Comparison of ENCODE assay signal across 11 mouse cellular contexts in the genomic region with DNA sequence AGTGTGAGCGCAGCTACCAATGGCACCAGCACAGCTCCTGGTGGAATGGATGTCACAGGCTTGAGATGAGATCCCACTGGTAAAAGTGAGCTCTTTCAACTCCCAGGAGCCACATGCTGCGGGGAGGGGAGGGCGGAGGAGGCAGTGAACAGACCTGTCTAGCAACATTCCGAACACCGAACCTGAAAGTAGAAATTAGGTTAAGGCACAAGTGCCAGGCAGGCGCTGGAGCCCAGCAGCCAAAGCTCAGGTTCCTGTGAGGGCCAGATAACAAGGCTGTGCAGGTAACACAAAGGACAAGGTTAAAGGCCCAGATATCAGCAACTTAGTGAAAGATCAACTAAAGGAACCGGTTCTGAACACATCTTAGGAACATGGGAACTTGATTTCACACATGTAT. TPM values are rescaled to one million over a fixed set of nuclear protein-coding genes. Genes with fewer than 3 reads are reported as not detected.
DNase-seq lines count a peak whose midpoint lies in the region; ATAC-seq and TF ChIP-seq lines count a peak whose summit lies in the region.
"Had no signal": no experiment of that assay in that cellular context is flagged by ENCODE, and none has a peak within 500 bp of the region (broad histone marks: within the 10 kb centered on the region; RNA-seq: fewer than 3 reads in every experiment).

No protein-coding gene starts in this region.

- no peak for ATAC-seq in midbrain, embryonic 16.5 days
- no peak for ATAC-seq in midbrain, postnatal 0 days (ENCODE audit: low FRiP score)
- ATAC-seq in intestine, embryonic 14.5 days (replicated peaks; ENCODE audit: low FRiP score, low TSS enrichment, low read depth) = peak; percentile 71
- peak; percentile 92 for ATAC-seq in stomach, embryonic 14.5 days (ENCODE audit: insufficient number of reproducible peaks, insufficient read depth, low FRiP score, low read depth)
- no peak for ATAC-seq in forebrain, embryonic 13.5 days

- H3K27me3 ChIP-seq in midbrain, embryonic 16.5 days (ENCODE audit: control insufficient read depth, insufficient read depth, low read depth, low read length) = no peaks in the 10 kb centered on the region
- no peaks in the 10 kb centered on the region for H3K27me3 ChIP-seq in midbrain, postnatal 0 days (ENCODE audit: insufficient read depth, low read length)
- no peaks in the 10 kb centered on the region for H3K27me3 ChIP-seq in intestine, embryonic 14.5 days (replicated peaks; ENCODE audit: control insufficient read depth, insufficient read depth, low read length)
- no peaks in the 10 kb centered on the region for H3K27me3 ChIP-seq in stomach, embryonic 14.5 days (ENCODE audit: control insufficient read depth, insufficient read depth, low read length)
- no peaks in the 10 kb centered on the region for H3K27me3 ChIP-seq in forebrain, embryonic 13.5 days

- H3K4me1 ChIP-seq in midbrain, embryonic 16.5 days (ENCODE audit: control insufficient read depth, insufficient read depth, low read length) = peaks cover 11% of the 10 kb centered on the region
- peaks cover 3% of the 10 kb centered on the region; the same call in 1 of the 2 replicates for H3K4me1 ChIP-seq in midbrain, postnatal 0 days (ENCODE audit: insufficient read depth, low read length)
- H3K4me1 ChIP-seq in intestine, embryonic 14.5 days (replicated peaks; ENCODE audit: control insufficient read depth, insufficient read depth, low read length) = 0 out of 2 replicates have a peak, but pooled peaks cover 5% of the 10 kb centered on the region
- H3K4me1 ChIP-seq in stomach, embryonic 14.5 days (ENCODE audit: control insufficient read depth, insufficient read depth, low read length) = 0 out of 2 replicates have a peak, but pooled peaks cover 4% of the 10 kb centered on the region
- H3K4me1 ChIP-seq in forebrain, embryonic 13.5 days = peaks cover 30% of the 10 kb centered on the region
- H3K4me1 ChIP-seq: megakaryocyte, embryonic 14.5 days had no signal

- no peak overlapping the region for H3K4me2 ChIP-seq in midbrain, embryonic 16.5 days (ENCODE audit: low read length)
- no peak overlapping the region for H3K4me2 ChIP-seq in midbrain, postnatal 0 days (ENCODE audit: low read depth, low read length, poor library complexity, severe bottlenecking)
- H3K4me2 ChIP-seq in intestine, embryonic 14.5 days (ENCODE audit: low read length) = 0 out of 2 replicates have a peak overlapping the region, but pooled peaks have one; percentile 12
- no peak overlapping the region for H3K4me2 ChIP-seq in stomach, embryonic 14.5 days (replicated peaks; ENCODE audit: low read depth, low read length)
- H3K4me2 ChIP-seq in forebrain, embryonic 13.5 days = no peak overlapping the region

- no peak overlapping the region for H3K4me3 ChIP-seq in midbrain, embryonic 16.5 days (ENCODE audit: low read depth, low read length)
- no peak overlapping the region for H3K4me3 ChIP-seq in midbrain, postnatal 0 days (ENCODE audit: low read depth, low read length)
- no peak overlapping the region for H3K4me3 ChIP-seq in intestine, embryonic 14.5 days (ENCODE audit: low read depth, low read length)
- H3K4me3 ChIP-seq in stomach, embryonic 14.5 days (ENCODE audit: low read depth, low read length) = no peak overlapping the region
- H3K4me3 ChIP-seq in forebrain, embryonic 13.5 days = no peak overlapping the region
- H3K4me3 ChIP-seq: megakaryocyte, embryonic 14.5 days had no signal

- 0 out of 2 replicates have a peak overlapping the region, but pooled peaks have one; percentile 24 for H3K27ac ChIP-seq in midbrain, embryonic 16.5 days (ENCODE audit: low read length)
- H3K27ac ChIP-seq in midbrain, postnatal 0 days (ENCODE audit: low read depth, low read length) = no peak overlapping the region
- H3K27ac ChIP-seq in intestine, embryonic 14.5 days (ENCODE audit: low read depth) = peak overlapping the region; percentile 55; the same call in 1 of the 2 replicates
- peak overlapping the region; percentile 56 for H3K27ac ChIP-seq in stomach, embryonic 14.5 days (ENCODE audit: low read length)
- no peak overlapping the region for H3K27ac ChIP-seq in forebrain, embryonic 13.5 days

- no peak for TF ChIP-seq CTCF in midbrain, postnatal 0 days (IDR thresholded peaks at IDR 0.05)

- H3K9me3 ChIP-seq in midbrain, embryonic 16.5 days (replicated peaks; ENCODE audit: control insufficient read depth, low read length, poor library complexity, severe bottlenecking) = peaks cover 3% of the 10 kb centered on the region; the same call in 1 of the 2 replicates
- H3K9me3 ChIP-seq in midbrain, postnatal 0 days (ENCODE audit: low read length) = no peaks in the 10 kb centered on the region; the same call in 1 of the 2 replicates
- H3K9me3 ChIP-seq in intestine, embryonic 14.5 days (ENCODE audit: control insufficient read depth, low read length) = no peaks in the 10 kb centered on the region
- H3K9me3 ChIP-seq in stomach, embryonic 14.5 days (ENCODE audit: control insufficient read depth, low read depth, low read length) = no peaks in the 10 kb centered on the region
- 0 out of 2 replicates have a peak, but pooled peaks cover 5% of the 10 kb centered on the region for H3K9me3 ChIP-seq in forebrain, embryonic 13.5 days (replicated peaks)

- no peaks in the 10 kb centered on the region for H3K36me3 ChIP-seq in midbrain, embryonic 16.5 days (ENCODE audit: control insufficient read depth, insufficient read depth, low read length)
- no peaks in the 10 kb centered on the region for H3K36me3 ChIP-seq in midbrain, postnatal 0 days (ENCODE audit: insufficient read depth, low read length)
- H3K36me3 ChIP-seq in intestine, embryonic 14.5 days (ENCODE audit: control insufficient read depth, insufficient read depth, low read length) = no peaks in the 10 kb centered on the region
- no peaks in the 10 kb centered on the region for H3K36me3 ChIP-seq in stomach, embryonic 14.5 days (ENCODE audit: control insufficient read depth, insufficient read depth, low read length)
- H3K36me3 ChIP-seq in forebrain, embryonic 13.5 days (ENCODE audit: poor library complexity, severe bottlenecking) = no peaks in the 10 kb centered on the region

- DNase-seq in midbrain, postnatal 0 days (ENCODE audit: low spot score) = no peak
- peak; percentile 75 for DNase-seq in intestine, embryonic 14.5 days (ENCODE audit: low spot score)
- peak; percentile 71 to 89 for DNase-seq in kidney, postnatal 25 days
- DNase-seq in spleen, postnatal 36 days (ENCODE audit: low spot score in 2 of 2) = no peak
- DNase-seq in right cerebral cortex, postnatal 10 days (ENCODE audit: low spot score in 2 of 2) = no peak
- DNase-seq: gastrocnemius, postnatal 10 days; heart, postnatal 10 days had no signal

- H3K9ac ChIP-seq in midbrain, embryonic 16.5 days (ENCODE audit: low read depth, low read length) = no peak overlapping the region
- no peak overlapping the region for H3K9ac ChIP-seq in midbrain, postnatal 0 days (replicated peaks; ENCODE audit: low read length, poor library complexity, severe bottlenecking)
- no peak overlapping the region for H3K9ac ChIP-seq in intestine, embryonic 14.5 days (ENCODE audit: low read length)
- H3K9ac ChIP-seq in stomach, embryonic 14.5 days (replicated peaks; ENCODE audit: low read depth, low read length) = no peak overlapping the region
- no peak overlapping the region for H3K9ac ChIP-seq in forebrain, embryonic 13.5 days

- 88% methylated on average over 7 of the region's 7 CpGs for WGBS in midbrain, embryonic 16.5 days
- WGBS in midbrain, postnatal 0 days = 88% methylated on average over 7 of the region's 7 CpGs
- WGBS in intestine, embryonic 14.5 days = 72% methylated on average over 7 of the region's 7 CpGs
- WGBS in stomach, embryonic 14.5 days = 67% methylated on average over 7 of the region's 7 CpGs
- WGBS in forebrain, embryonic 13.5 days = 88% methylated on average over 7 of the region's 7 CpGs

RNA-seq across cellular contexts. Expression of a gene that starts 54.7 kb away (rescaled TPM):
- 6.9 and 7.8 TPM in 2 replicates for polyA plus RNA-seq in midbrain, embryonic 16.5 days (2015; fragmentation: Nextera tagmentation; extraction: Ambion mirVana)
- 11.9 and 15.4 TPM in 2 replicates for total RNA-seq in midbrain, postnatal 0 days (2014; rRNA removed)
- polyA plus RNA-seq in midbrain, postnatal 0 days (2015; fragmentation: Nextera tagmentation; extraction: Ambion mirVana) = 8.0 and 9.2 TPM in 2 replicates
- polyA plus RNA-seq in intestine, embryonic 14.5 days (2014; fragmentation: Nextera tagmentation; extraction: Ambion mirVana) = 9.3 and 12.4 TPM in 2 replicates
- polyA plus RNA-seq in stomach, embryonic 14.5 days (2014; fragmentation: Nextera tagmentation; extraction: Ambion mirVana) = 6.8 and 7.0 TPM in 2 replicates
- 8.6 and 8.8 TPM in 2 replicates for polyA plus RNA-seq in forebrain, embryonic 13.5 days (2015; fragmentation: Nextera tagmentation; extraction: Ambion mirVana)

Comparison
In these comparisons a context has a peak if more than half of its experiments do, and no peak if none do; other contexts are left out.
1. H3K27ac ChIP-seq: peak in midbrain, embryonic 16.5 days (single experiment), intestine, embryonic 14.5 days (single experiment) and stomach, embryonic 14.5 days (single experiment); none in midbrain, postnatal 0 days (single experiment) and forebrain, embryonic 13.5 days (single experiment).
2. ATAC-seq: peak in intestine, embryonic 14.5 days (single experiment) and stomach, embryonic 14.5 days (single experiment); none in midbrain, embryonic 16.5 days (single experiment), midbrain, postnatal 0 days (single experiment) and forebrain, embryonic 13.5 days (single experiment).
3. DNase-seq: peak in intestine, embryonic 14.5 days (single experiment) and kidney, postnatal 25 days (2 of 2); none in midbrain, postnatal 0 days (single experiment), spleen, postnatal 36 days (0 of 2) and right cerebral cortex, postnatal 10 days (0 of 2).